Mouse (Mus musculus) adrenal gland, postnatal 10 days (tissue): Measurements from ENCODE around the gene Maml1. TPM values are rescaled to one million over a fixed set of nuclear protein-coding genes. Genes with fewer than 3 reads are reported as not detected.
A peak's percentile ranks its signal among the peaks of the same experiment; 100 is the strongest.

Source experiments
- DNase-seq: peaks from one replicate; pipeline ENCODE4 v3.0.0; 2021; ENCODE audit warnings: mixed read lengths
- microRNA-seq: library from miRNA; unstranded; fragments of <30 nt; microRNA quantifications from one replicate; pipeline ENCODE4 v1.2.0, GENCODE M21; 2021
- total RNA-seq, 2 experiments: library from RNA; stranded (reverse); gene quantifications; 2 replicates each; pipeline ENCODE4 v1.2.3; 2021

Maml1 gene
- total RNA-seq, 2 experiments from 2014 or later = 24.4 to 25.2 TPM

- DNase-seq = no peak
Observed at GRCm38 (mm10) chr11:50219833-50220232, 72.3 kb downstream of the Maml1 start.

GRCm38 (mm10) chr11:50217811-50218210 lies 74.3 kb downstream of the Maml1 start:
- DNase-seq = no peak

GRCm38 (mm10) chr11:50216724-50217366 lies 75.3 kb downstream of the Maml1 start:
- no peak for DNase-seq

DNA sequence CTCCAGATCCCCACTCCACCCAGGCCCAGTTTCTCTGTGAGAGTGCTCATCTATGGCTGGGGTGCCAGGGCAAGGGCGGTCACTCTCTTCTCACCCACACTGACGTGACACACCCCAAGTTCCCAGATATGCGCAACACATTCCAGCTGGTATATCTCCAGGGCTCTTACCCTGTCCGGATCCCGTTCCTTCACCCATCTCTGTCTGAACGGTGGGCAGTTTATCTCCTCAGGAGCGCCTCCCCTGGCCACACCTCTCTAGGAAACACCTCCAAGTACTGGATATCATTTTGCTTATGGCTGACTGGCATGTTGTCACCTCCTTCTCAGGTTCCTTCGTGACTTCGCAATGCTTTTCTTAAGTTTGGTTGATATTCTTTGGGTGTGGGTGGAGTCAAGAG lies 76.5 kb downstream of the Maml1 start:
- no peak for DNase-seq

- DNase-seq = no peak
Observed at GRCm38 (mm10) chr11:50214631-50215030, 77.5 kb downstream of the Maml1 start.

- peak; percentile 88 for DNase-seq
Observed at GRCm38 (mm10) chr11:50212848-50213758, 79.0 kb downstream of the Maml1 start.

- DNase-seq = no peak
Observed at GRCm38 (mm10) chr11:50212060-50212739, 79.9 kb downstream of the Maml1 start.

DNA sequence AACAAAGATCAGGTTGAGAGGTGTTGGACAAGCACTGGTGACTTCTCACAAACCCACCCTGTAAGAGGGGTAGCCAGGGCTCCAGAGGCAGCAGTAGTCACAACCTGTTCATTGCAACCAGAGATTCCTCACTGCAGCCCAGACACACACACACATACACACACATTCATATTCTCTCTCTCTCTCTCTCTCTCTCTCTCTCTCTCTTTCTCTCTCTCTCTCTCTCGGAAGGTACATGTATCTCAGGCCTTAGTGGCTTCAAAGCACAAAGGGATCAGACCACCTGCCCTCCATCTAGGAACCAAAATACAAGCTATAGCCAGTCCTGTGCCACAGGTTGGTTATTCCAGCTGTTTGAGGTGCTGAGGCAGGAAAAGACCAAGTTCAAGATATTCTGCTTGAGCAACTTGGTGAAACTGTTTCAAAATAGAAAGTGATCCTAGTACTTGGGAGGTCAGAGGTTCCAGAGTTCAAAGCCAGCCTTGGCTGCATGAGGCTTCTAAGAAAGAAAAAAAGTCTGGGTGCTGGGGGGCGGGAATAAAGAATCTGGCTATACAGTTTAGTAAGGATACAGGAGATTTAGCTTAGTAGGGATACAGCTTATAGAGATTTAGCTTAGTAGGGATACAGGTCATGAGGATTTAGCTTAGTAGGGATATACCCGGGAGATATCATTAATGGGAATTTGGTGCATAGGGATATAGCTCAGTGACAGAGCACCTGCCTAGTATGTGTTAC lies 80.6 kb downstream of the Maml1 start:
- no peak for DNase-seq

DNA sequence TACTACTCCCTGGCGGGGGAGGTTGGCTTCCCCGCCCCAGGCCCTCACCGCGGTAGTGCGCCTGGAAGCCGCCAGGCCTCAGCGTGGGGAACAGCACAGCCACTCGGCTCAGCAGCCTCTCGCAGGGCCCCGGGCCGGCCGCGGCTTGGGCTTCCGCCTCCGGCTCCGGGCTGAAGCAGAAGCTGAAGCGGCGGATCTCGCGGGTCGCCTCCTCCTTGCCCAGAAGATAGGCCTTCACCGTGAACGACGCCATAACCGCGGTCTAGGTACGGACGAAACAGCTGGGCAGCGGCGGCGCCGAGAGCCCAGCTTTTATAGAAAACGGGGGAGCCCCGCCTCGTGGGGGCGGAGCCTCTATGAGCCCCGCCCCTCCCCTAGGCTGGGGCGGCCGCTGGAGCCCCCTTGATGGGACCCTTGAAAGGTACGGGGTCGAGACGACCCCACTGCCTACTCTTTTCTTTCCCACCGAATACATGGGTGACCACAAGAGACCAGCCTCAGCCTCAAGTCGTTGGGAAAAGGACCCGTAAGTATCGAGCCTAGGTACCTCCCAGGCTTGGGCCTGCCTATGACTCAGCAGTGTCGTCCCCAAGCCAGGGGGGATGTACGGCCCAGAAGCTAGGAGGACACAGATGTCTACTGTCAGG lies 81.5 kb downstream of the Maml1 start, which contains the start of the genes Sqstm1 and Mgat4b:
Gene Sqstm1, minus strand, starts transcription at position 323 of the 647 bp plus-strand sequence.
Gene Mgat4b, plus strand, starts transcription at position 386 of the 647 bp plus-strand sequence.
- peak; percentile 93 for DNase-seq

- DNase-seq = peak; percentile 94
Observed at GRCm38 (mm10) chr11:50210101-50210504, 82.0 kb downstream of the Maml1 start.

- no peak for DNase-seq
Observed at GRCm38 (mm10) chr11:50208039-50208438, 84.1 kb downstream of the Maml1 start.

- DNase-seq = no peak
Observed at GRCm38 (mm10) chr11:50207344-50207743, 84.8 kb downstream of the Maml1 start.

- DNase-seq = no peak
Observed at GRCm38 (mm10) chr11:50206037-50206436, 86.1 kb downstream of the Maml1 start.

Small RNA genes within 50 kb of the gene (microRNA-seq; reads per million reads assigned to microRNA genes)
- gene Mir6919 = not detected

Other genes starting within 250 kb of the Maml1 start
- gene Tbc1d9b, start 160.9 kb downstream of the Maml1 start, total RNA-seq = 10 to 100 TPM; 65.2 to 76.3 TPM
- gene Mrnip, start 117.9 kb downstream of the Maml1 start, total RNA-seq = 10 to 100 TPM; 12.1 to 17.9 TPM
- gene Sqstm1, start 81.5 kb downstream of the Maml1 start, total RNA-seq = 100 to 1,000 TPM; 321 to 332 TPM
- gene Mgat4b, start 81.4 kb downstream of the Maml1 start, total RNA-seq = 100 to 1,000 TPM; 118 to 141 TPM
- gene Ltc4s, start 53.7 kb downstream of the Maml1 start, total RNA-seq = 10 to 100 TPM; 10.1 to 12.6 TPM
- gene Canx, start 33.4 kb upstream of the Maml1 start, total RNA-seq = 100 to 1,000 TPM; 304 to 310 TPM
- gene Cby3, start 62.2 kb upstream of the Maml1 start, total RNA-seq = not detected
- 100 to 1,000 TPM; 205 to 288 TPM for gene Hnrnph1, start 84.7 kb upstream of the Maml1 start, total RNA-seq
- 10 to 100 TPM; 24.0 to 25.3 TPM for gene Rufy1, start 138.8 kb upstream of the Maml1 start, total RNA-seq